Mouse (Mus musculus): ENCODE results near the gene Cox20. TPM values are rescaled to one million over a fixed set of nuclear protein-coding genes. Genes with fewer than 3 reads are reported as not detected.

Cox20 gene
- polyA plus RNA-seq, 1 experiment from 2014 or later: 144 TPM

- Histone ChIP-seq H3K27ac (peak overlapping the region; percentile 99; the same call in 1 of the 2 replicates), H3K9ac (no peak overlapping the region), H3K36me3 (peaks cover 32% of the 10 kb centered on the region), H3K4me1 (peaks cover 16% of the 10 kb centered on the region), H3K9me3 (no peaks in the 10 kb centered on the region), H3K27me3 (no peaks in the 10 kb centered on the region), H3K4me3 (no peak overlapping the region), H3K4me2 (replicated peaks) (peak overlapping the region; percentile 53; the same call in 1 of the 2 replicates)
- 71% methylated on average over 4 of the region's 4 CpGs for WGBS
- ATAC-seq (ENCODE audit: insufficient number of reproducible peaks, insufficient read depth, low FRiP score, low TSS enrichment): no peak
These were observed 2.9 kb downstream of the Cox20 start for GRCm38 (mm10) chr1:178321730-178322357.

- H3K9me3 ChIP-seq: no peaks in the 10 kb centered on the region
- no peak overlapping the region for H3K27ac ChIP-seq
- no peak overlapping the region for H3K4me3 ChIP-seq
- H3K4me1 ChIP-seq: peaks cover 16% of the 10 kb centered on the region
- 90% methylated on average over 1 of the region's 1 CpGs for WGBS
- peaks cover 46% of the 10 kb centered on the region for H3K36me3 ChIP-seq
- no peak for ATAC-seq (ENCODE audit: insufficient number of reproducible peaks, insufficient read depth, low FRiP score, low TSS enrichment)
- H3K4me2 ChIP-seq (replicated peaks): no peak overlapping the region
- no peak overlapping the region for H3K9ac ChIP-seq
- no peaks in the 10 kb centered on the region for H3K27me3 ChIP-seq
These were observed 4.3 kb downstream of the Cox20 start for GRCm38 (mm10) chr1:178323235-178323634.

- Histone ChIP-seq H3K4me1 (peaks cover 16% of the 10 kb centered on the region), H3K9me3 (no peaks in the 10 kb centered on the region), H3K27me3 (no peaks in the 10 kb centered on the region), H3K9ac (no peak overlapping the region), H3K36me3 (peaks cover 56% of the 10 kb centered on the region), H3K4me3 (no peak overlapping the region), H3K4me2 (replicated peaks) (no peak overlapping the region), H3K27ac (no peak overlapping the region)
- 85% methylated on average over 1 of the region's 1 CpGs for WGBS
- ATAC-seq (ENCODE audit: insufficient number of reproducible peaks, insufficient read depth, low FRiP score, low TSS enrichment): no peak
These were observed 5.6 kb downstream of the Cox20 start for GRCm38 (mm10) chr1:178324568-178324967.

- no peak for ATAC-seq (ENCODE audit: insufficient number of reproducible peaks, insufficient read depth, low FRiP score, low TSS enrichment)
- WGBS: 97% methylated on average over 1 of the region's 1 CpGs
- peaks cover 73% of the 10 kb centered on the region for H3K36me3 ChIP-seq
- no peaks in the 10 kb centered on the region for H3K27me3 ChIP-seq
- H3K4me2 ChIP-seq (replicated peaks): no peak overlapping the region
- peaks cover 4% of the 10 kb centered on the region for H3K4me1 ChIP-seq
- no peak overlapping the region for H3K4me3 ChIP-seq
- H3K27ac ChIP-seq: no peak overlapping the region
- H3K9ac ChIP-seq: no peak overlapping the region
- H3K9me3 ChIP-seq: no peaks in the 10 kb centered on the region
These were observed 7.4 kb downstream of the Cox20 start for GRCm38 (mm10) chr1:178326357-178326756.

- Histone ChIP-seq H3K27ac (no peak overlapping the region), H3K4me1 (no peaks in the 10 kb centered on the region), H3K4me2 (replicated peaks) (no peak overlapping the region), H3K9ac (no peak overlapping the region), H3K4me3 (no peak overlapping the region), H3K27me3 (no peaks in the 10 kb centered on the region), H3K9me3 (no peaks in the 10 kb centered on the region), H3K36me3 (peaks cover 75% of the 10 kb centered on the region)
- ATAC-seq (ENCODE audit: insufficient number of reproducible peaks, insufficient read depth, low FRiP score, low TSS enrichment): no peak
- 90% methylated on average over 1 of the region's 1 CpGs for WGBS
These were observed 8.0 kb downstream of the Cox20 start for GRCm38 (mm10) chr1:178326950-178327349.

- no peaks in the 10 kb centered on the region for H3K27me3 ChIP-seq
- H3K27ac ChIP-seq: no peak overlapping the region
- H3K4me1 ChIP-seq: peaks cover 6% of the 10 kb centered on the region
- H3K4me2 ChIP-seq (replicated peaks): no peak overlapping the region
- no peak overlapping the region for H3K4me3 ChIP-seq
- no peak overlapping the region for H3K9ac ChIP-seq
- no peaks in the 10 kb centered on the region for H3K9me3 ChIP-seq
- H3K36me3 ChIP-seq: peaks cover 75% of the 10 kb centered on the region
- ATAC-seq (ENCODE audit: insufficient number of reproducible peaks, insufficient read depth, low FRiP score, low TSS enrichment): no peak
- WGBS: 88% methylated on average over 5 of the region's 5 CpGs
These were observed 10.1 kb downstream of the Cox20 start for GRCm38 (mm10) chr1:178329017-178329416.

GRCm38 (mm10) chr1:178329946-178330345 is 11.0 kb downstream of the Cox20 start:
- peaks cover 11% of the 10 kb centered on the region for H3K4me1 ChIP-seq
- no peak for ATAC-seq (ENCODE audit: insufficient number of reproducible peaks, insufficient read depth, low FRiP score, low TSS enrichment)
- no peak overlapping the region for H3K4me3 ChIP-seq
- H3K27me3 ChIP-seq: no peaks in the 10 kb centered on the region
- no peak overlapping the region for H3K27ac ChIP-seq
- H3K9ac ChIP-seq: no peak overlapping the region
- H3K4me2 ChIP-seq (replicated peaks): no peak overlapping the region
- no peaks in the 10 kb centered on the region for H3K9me3 ChIP-seq
- peaks cover 74% of the 10 kb centered on the region for H3K36me3 ChIP-seq
- 74% methylated on average over 6 of the region's 6 CpGs for WGBS

GRCm38 (mm10) chr1:178335860-178336261 is 16.9 kb downstream of the Cox20 start:
- H3K36me3 ChIP-seq: peaks cover 33% of the 10 kb centered on the region

GRCm38 (mm10) chr1:178336289-178336775 is 17.4 kb downstream of the Cox20 start:
- H3K9ac ChIP-seq: peak overlapping the region; percentile 100
- peaks cover 28% of the 10 kb centered on the region for H3K36me3 ChIP-seq
- peak overlapping the region; percentile 86 for H3K4me2 ChIP-seq (replicated peaks)
- peak overlapping the region; percentile 100 for H3K27ac ChIP-seq
- H3K4me3 ChIP-seq: peak overlapping the region; percentile 100
- WGBS: under 1% methylated on average over 35 of the region's 53 CpGs
- no peaks in the 10 kb centered on the region for H3K27me3 ChIP-seq
- H3K9me3 ChIP-seq: no peaks in the 10 kb centered on the region
- H3K4me1 ChIP-seq: peaks cover 11% of the 10 kb centered on the region
- peak; percentile 91 for ATAC-seq (ENCODE audit: insufficient number of reproducible peaks, insufficient read depth, low FRiP score, low TSS enrichment)

More at GRCm38 (mm10) chr1:178335860-178336261, 16.9 kb downstream of the Cox20 start:
- H3K9ac ChIP-seq: peak overlapping the region; percentile 100
- peak overlapping the region; percentile 100 for H3K4me3 ChIP-seq
- H3K27ac ChIP-seq: peak overlapping the region; percentile 100
- under 1% methylated on average over 16 of the region's 16 CpGs for WGBS
- H3K9me3 ChIP-seq: no peaks in the 10 kb centered on the region
- peaks cover 11% of the 10 kb centered on the region for H3K4me1 ChIP-seq
- peak overlapping the region; percentile 86 for H3K4me2 ChIP-seq (replicated peaks)
- no peaks in the 10 kb centered on the region for H3K27me3 ChIP-seq
- no peak for ATAC-seq (ENCODE audit: insufficient number of reproducible peaks, insufficient read depth, low FRiP score, low TSS enrichment)

GRCm38 (mm10) chr1:178336777-178337481 is 18.0 kb downstream of the Cox20 start:
- Histone ChIP-seq H3K36me3 (peaks cover 24% of the 10 kb centered on the region), H3K4me2 (replicated peaks) (peak overlapping the region; percentile 19), H3K4me3 (peak overlapping the region; percentile 100), H3K27ac (peak overlapping the region; percentile 100), H3K9ac (peak overlapping the region; percentile 100), H3K9me3 (no peaks in the 10 kb centered on the region), H3K27me3 (no peaks in the 10 kb centered on the region), H3K4me1 (peaks cover 11% of the 10 kb centered on the region)
- WGBS: under 1% methylated on average over 77 of the region's 89 CpGs
- peak; percentile 61 for ATAC-seq (ENCODE audit: insufficient number of reproducible peaks, insufficient read depth, low FRiP score, low TSS enrichment)

GRCm38 (mm10) chr1:178337551-178338317 is 18.8 kb downstream of the Cox20 start, which contains the start of gene Hnrnpu:
Gene Hnrnpu (minus strand): TSS chr1:178337797.
- Histone ChIP-seq H3K9me3 (no peaks in the 10 kb centered on the region), H3K27me3 (no peaks in the 10 kb centered on the region), H3K9ac (peak within 1 kb of the TSS; percentile 100), H3K27ac (peak within 1 kb of the TSS; percentile 100), H3K4me3 (peak within 1 kb of the TSS; percentile 100), H3K36me3 (peaks cover 16% of the 10 kb centered on the region), H3K4me1 (peaks cover 11% of the 10 kb centered on the region), H3K4me2 (replicated peaks) (peak within 1 kb of the TSS; percentile 59)
- under 1% methylated on average over 73 of the region's 73 CpGs for WGBS
- ATAC-seq (ENCODE audit: insufficient number of reproducible peaks, insufficient read depth, low FRiP score, low TSS enrichment): peak; percentile 86

All from embryonic facial prominence, embryonic 12.5 days (tissue).